Mouse (Mus musculus): ENCODE data around the gene Nt5c.
"Not testable (repeated sequence)": the region's sequence is repeated elsewhere in the genome, so short reads cannot be mapped to it uniquely, and the experiment has no call there.

Gene Nt5c

GRCm38 (mm10) chr11:115467217-115467618 lies 24.4 kb downstream of the Nt5c start:
- no peak for DNase-seq (ENCODE audit: low spot score)

GRCm38 (mm10) chr11:115464851-115465250 lies 26.8 kb downstream of the Nt5c start:
- no peak for DNase-seq (ENCODE audit: low spot score)

- DNase-seq (ENCODE audit: low spot score), result no peak
Observed at GRCm38 (mm10) chr11:115463397-115463796, 28.3 kb downstream of the Nt5c start.

GRCm38 (mm10) chr11:115462243-115462891 lies 29.3 kb downstream of the Nt5c start, which contains the start of gene Slc16a5:
Gene Slc16a5 (plus strand): TSS chr11:115462474.
- DNase-seq (ENCODE audit: low spot score), result no peak

- DNase-seq (ENCODE audit: low spot score), result no peak
Observed at GRCm38 (mm10) chr11:115461846-115462242, 29.8 kb downstream of the Nt5c start.

GRCm38 (mm10) chr11:115460976-115461375 lies 30.7 kb downstream of the Nt5c start:
- no peak for DNase-seq (ENCODE audit: low spot score)

- DNase-seq (ENCODE audit: low spot score), result no peak
Observed at GRCm38 (mm10) chr11:115457405-115457804, 34.3 kb downstream of the Nt5c start.

GRCm38 (mm10) chr11:115456182-115456581 lies 35.5 kb downstream of the Nt5c start:
- DNase-seq (ENCODE audit: low spot score), result no peak

- no peak for DNase-seq (ENCODE audit: low spot score)
Observed at GRCm38 (mm10) chr11:115455619-115456018, 36.0 kb downstream of the Nt5c start.

- DNase-seq (ENCODE audit: low spot score), result not testable (repeated sequence)
Observed at GRCm38 (mm10) chr11:115454822-115455221, 36.8 kb downstream of the Nt5c start.

- DNase-seq (ENCODE audit: low spot score), result no peak
Observed at GRCm38 (mm10) chr11:115453306-115453705, 38.4 kb downstream of the Nt5c start.

GRCm38 (mm10) chr11:115452281-115452860 lies 39.3 kb downstream of the Nt5c start:
- no peak for DNase-seq (ENCODE audit: low spot score)

- no peak for DNase-seq (ENCODE audit: low spot score)
Observed at GRCm38 (mm10) chr11:115451781-115452241, 39.9 kb downstream of the Nt5c start.

GRCm38 (mm10) chr11:115450176-115450575 lies 41.5 kb downstream of the Nt5c start:
- DNase-seq (ENCODE audit: low spot score), result no peak

GRCm38 (mm10) chr11:115448998-115449397 lies 42.7 kb downstream of the Nt5c start:
- DNase-seq (ENCODE audit: low spot score), result no peak

- no peak for DNase-seq (ENCODE audit: low spot score)
Observed at GRCm38 (mm10) chr11:115448075-115448474, 43.6 kb downstream of the Nt5c start.

GRCm38 (mm10) chr11:115447321-115447885 lies 44.3 kb downstream of the Nt5c start:
- DNase-seq (ENCODE audit: low spot score), result no peak

GRCm38 (mm10) chr11:115446906-115447305 lies 44.8 kb downstream of the Nt5c start:
- DNase-seq (ENCODE audit: low spot score), result no peak

- DNase-seq (ENCODE audit: low spot score), result no peak
Observed at GRCm38 (mm10) chr11:115441417-115441816, 50.2 kb downstream of the Nt5c start.

Data from layer of hippocampus, adult 11-12 months (tissue).